Mouse (Mus musculus) embryonic facial prominence, embryonic 14.5 days (tissue): ENCODE data around the gene Spata45. TPM values are rescaled to one million over a fixed set of nuclear protein-coding genes. Genes with fewer than 3 reads are reported as not detected.

Source experiments
- ATAC-seq: fragments of 200-750 bp; cut with Nextera tagmentation; 2 replicates; pipeline ENCODE4 v1.8.0; 2017; ENCODE audit warnings: low read depth, moderate number of reproducible peaks, moderate TSS enrichment
- DNase-seq: peaks from one replicate; pipeline ENCODE4 v3.0.0-alpha.2; 2015; ENCODE audit warnings: low spot score
- H3K27ac ChIP-seq: fragments of 300-500 bp; sonication (generic); replicated peaks from 2 replicates; pipeline ENCODE4 v1.5.1; 2014; ENCODE audit warnings: low read depth, mild to moderate bottlenecking, low read length, moderate library complexity
- H3K27me3 ChIP-seq: fragments of 300-500 bp; sonication (generic); replicated peaks from 2 replicates; pipeline ENCODE4 v1.6.1; 2014; ENCODE audit warnings: low read length; ENCODE audit not compliant: control insufficient read depth, insufficient read depth
- H3K36me3 ChIP-seq: fragments of 300-500 bp; sonication (generic); 2 replicates; pipeline ENCODE4 v1.6.1; 2014; ENCODE audit warnings: low read length, mixed read lengths; ENCODE audit not compliant: control insufficient read depth, insufficient read depth
- H3K4me1 ChIP-seq: fragments of 300-500 bp; sonication (generic); 2 replicates; pipeline ENCODE4 v1.6.1; 2014; ENCODE audit warnings: antibody characterized with exemption, low read length; ENCODE audit not compliant: control insufficient read depth, insufficient read depth
- H3K4me2 ChIP-seq: fragments of 300-500 bp; sonication (generic); 2 replicates; pipeline ENCODE4 v1.6.1; 2014; ENCODE audit warnings: low read depth, mild to moderate bottlenecking, low read length, moderate library complexity, mixed read lengths
- H3K4me3 ChIP-seq: fragments of 300-500 bp; sonication (generic); 2 replicates; pipeline ENCODE4 v1.5.1; 2014; ENCODE audit warnings: low read depth, mild to moderate bottlenecking, low read length
- H3K9ac ChIP-seq: fragments of 300-500 bp; sonication (generic); 2 replicates; pipeline ENCODE4 v1.6.1; 2014; ENCODE audit warnings: low read depth, mild to moderate bottlenecking, low read length, moderate library complexity, mixed read lengths
- H3K9me3 ChIP-seq: fragments of 300-500 bp; sonication (generic); 2 replicates; pipeline ENCODE4 v1.6.1; 2016; ENCODE audit warnings: low read length; ENCODE audit not compliant: control insufficient read depth
- WGBS: fragments of 180-500 bp; shearing (Covaris S2); extraction: QIAGEN DNeasy Blood & Tissue Kit; methylation state at CpG from one replicate; pipeline ENCODE4 v1.1.7; 2014; 5-methylcytosine and 5-hydroxymethylcytosine counted together
- polyA plus RNA-seq: library from polyadenylated mRNA; unstranded; fragments of >200 nt; fragmentation: Nextera tagmentation; extraction: Ambion mirVana; gene quantifications from 2 replicates; pipeline ENCODE4 v1.2.1, GENCODE M21; 2014

Gene Spata45
- polyA plus RNA-seq, 1 experiment from 2014 or later: not detected

GRCm38 (mm10) chr1:191053555-191053954, 17.1 kb downstream of the Spata45 start:
- no peak for ATAC-seq
- Histone ChIP-seq H3K36me3 (no peaks in the 10 kb centered on the region), H3K9me3 (no peaks in the 10 kb centered on the region), H3K4me2 (no peak overlapping the region), H3K9ac (no peak overlapping the region), H3K27me3 (no peaks in the 10 kb centered on the region), H3K4me3 (no peak overlapping the region), H3K27ac (no peak overlapping the region), H3K4me1 (no peaks in the 10 kb centered on the region)
- 90% methylated on average over 3 of the region's 3 CpGs for WGBS
- DNase-seq: no peak

DNA sequence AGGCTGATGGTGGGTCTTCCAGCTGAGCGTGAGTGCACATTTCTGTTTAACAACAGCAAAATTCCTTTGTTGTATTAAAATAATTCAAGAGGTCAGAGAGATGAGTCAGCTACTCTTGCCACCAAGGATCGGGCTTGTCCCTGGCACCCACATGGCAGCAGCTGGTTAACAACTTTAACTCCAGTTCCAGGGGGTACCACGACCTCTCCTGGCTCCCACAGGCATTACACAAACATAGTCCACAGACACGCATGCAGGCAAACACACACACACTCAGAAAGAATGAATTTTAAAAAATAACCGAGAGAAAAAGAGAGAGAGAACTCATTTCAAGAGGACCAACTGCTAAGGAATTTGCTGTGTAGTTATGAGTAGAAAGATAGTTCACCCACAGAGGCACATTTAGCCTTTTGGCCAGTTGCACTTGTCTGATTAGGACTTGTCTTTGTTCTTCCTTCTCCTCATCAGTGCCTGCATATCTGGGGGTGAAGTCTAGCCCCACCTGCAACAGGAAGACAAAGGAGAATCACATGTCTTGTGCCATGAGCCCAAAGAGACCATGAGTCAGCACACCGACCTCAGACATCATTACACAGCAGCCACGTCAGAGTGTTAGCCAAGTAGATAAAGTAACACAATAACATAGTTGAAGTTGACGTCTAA, 18.6 kb downstream of the Spata45 start:
- no peak overlapping the region for H3K27ac ChIP-seq

GRCm38 (mm10) chr1:191055533-191055873, 19.1 kb downstream of the Spata45 start:
- DNase-seq (no peak), ATAC-seq (no peak)
- no peaks in the 10 kb centered on the region for H3K9me3 ChIP-seq
- 89% methylated on average over 2 of the region's 2 CpGs for WGBS
- no peaks in the 10 kb centered on the region for H3K27me3 ChIP-seq
- H3K27ac ChIP-seq: no peak overlapping the region
- H3K4me2 ChIP-seq: no peak overlapping the region
- H3K36me3 ChIP-seq: no peaks in the 10 kb centered on the region
- H3K9ac ChIP-seq: no peak overlapping the region
- H3K4me3 ChIP-seq: no peak overlapping the region
- no peaks in the 10 kb centered on the region for H3K4me1 ChIP-seq

More for the DNA sequence above, 18.6 kb downstream of the Spata45 start:
- no peak for DNase-seq
- WGBS: 75% methylated on average over 8 of the region's 8 CpGs
- no peaks in the 10 kb centered on the region for H3K9me3 ChIP-seq
- no peak overlapping the region for H3K4me2 ChIP-seq
- no peak overlapping the region for H3K9ac ChIP-seq
- H3K4me1 ChIP-seq: no peaks in the 10 kb centered on the region
- H3K27me3 ChIP-seq: no peaks in the 10 kb centered on the region
- no peak for ATAC-seq
- H3K4me3 ChIP-seq: no peak overlapping the region
- H3K36me3 ChIP-seq: no peaks in the 10 kb centered on the region

GRCm38 (mm10) chr1:191057461-191057860, 21.0 kb downstream of the Spata45 start:
- ATAC-seq (no peak), DNase-seq (no peak)
- no peaks in the 10 kb centered on the region for H3K36me3 ChIP-seq
- H3K4me1 ChIP-seq: 0 out of 2 replicates have a peak, but pooled peaks cover 6% of the 10 kb centered on the region
- no peak overlapping the region for H3K4me2 ChIP-seq
- no peak overlapping the region for H3K4me3 ChIP-seq
- no peaks in the 10 kb centered on the region for H3K9me3 ChIP-seq
- no peak overlapping the region for H3K9ac ChIP-seq
- 56% methylated on average over 3 of the region's 3 CpGs for WGBS
- H3K27me3 ChIP-seq: no peaks in the 10 kb centered on the region
- no peak overlapping the region for H3K27ac ChIP-seq

GRCm38 (mm10) chr1:191062241-191062780, 25.9 kb downstream of the Spata45 start:
- DNase-seq: no peak
- Histone ChIP-seq H3K27me3 (no peaks in the 10 kb centered on the region), H3K4me2 (peak overlapping the region; percentile 78), H3K9ac (peak overlapping the region; percentile 71), H3K4me1 (peaks cover 13% of the 10 kb centered on the region), H3K27ac (no peak overlapping the region; the same call in 1 of the 2 replicates), H3K36me3 (peaks cover 13% of the 10 kb centered on the region), H3K9me3 (no peaks in the 10 kb centered on the region), H3K4me3 (peak overlapping the region; percentile 78)
- peak; percentile 47 for ATAC-seq
- 6% methylated on average over 11 of the region's 15 CpGs for WGBS

DNA sequence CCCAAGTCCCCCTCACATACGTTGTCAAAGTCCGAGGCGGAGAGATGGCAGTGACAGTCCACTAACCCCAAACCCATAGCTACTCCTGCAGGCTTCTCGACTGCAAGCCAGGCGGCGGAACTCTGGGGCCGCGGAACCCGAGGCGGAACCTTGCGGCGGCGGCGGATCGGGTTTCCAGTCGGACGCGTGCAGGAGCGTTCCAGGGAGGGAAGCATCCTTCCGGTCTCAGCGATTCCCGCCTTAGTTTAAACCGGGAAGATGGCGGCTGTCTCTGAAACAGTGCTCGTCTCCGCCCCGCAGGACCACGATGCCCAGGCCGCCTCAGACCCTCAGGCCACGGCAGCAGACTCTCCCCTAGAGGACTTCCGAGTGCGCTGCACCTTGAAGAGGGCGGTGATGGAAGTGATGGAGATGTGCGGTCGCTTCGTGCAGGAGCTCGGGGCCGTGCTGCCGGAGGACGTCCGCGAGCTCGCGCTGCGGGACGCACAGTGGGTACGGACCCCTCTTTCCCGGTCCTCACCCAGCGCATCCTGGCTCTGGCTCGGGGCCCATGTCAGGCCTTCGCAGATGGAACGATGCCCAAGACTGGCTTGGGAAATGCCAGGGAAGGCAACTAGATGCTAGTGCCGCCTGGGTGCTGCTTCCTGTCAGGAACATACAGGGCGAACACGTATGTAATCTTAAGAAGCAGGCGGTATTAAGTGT, 26.5 kb downstream of the Spata45 start, which contains the start of the genes Tatdn3 and Nsl1:
Gene Tatdn3, minus strand, starts transcription at position 152 of the 705 bp plus-strand sequence.
Gene Nsl1, plus strand, starts transcription at position 232 of the 705 bp plus-strand sequence.
- H3K4me2 ChIP-seq: peak within 1 kb of the TSS; percentile 78
- ATAC-seq (peak; percentile 95), DNase-seq (peak; percentile 92)
- no peaks in the 10 kb centered on the region for H3K27me3 ChIP-seq
- H3K4me1 ChIP-seq: peaks cover 13% of the 10 kb centered on the region
- H3K4me3 ChIP-seq: peak within 1 kb of the TSS; percentile 78
- under 1% methylated on average over 56 of the region's 56 CpGs for WGBS
- no peaks in the 10 kb centered on the region for H3K9me3 ChIP-seq
- H3K9ac ChIP-seq: peak within 1 kb of the TSS; percentile 71
- no peak within 1 kb of the TSS; the same call in 1 of the 2 replicates for H3K27ac ChIP-seq
- H3K36me3 ChIP-seq: peaks cover 18% of the 10 kb centered on the region

DNA sequence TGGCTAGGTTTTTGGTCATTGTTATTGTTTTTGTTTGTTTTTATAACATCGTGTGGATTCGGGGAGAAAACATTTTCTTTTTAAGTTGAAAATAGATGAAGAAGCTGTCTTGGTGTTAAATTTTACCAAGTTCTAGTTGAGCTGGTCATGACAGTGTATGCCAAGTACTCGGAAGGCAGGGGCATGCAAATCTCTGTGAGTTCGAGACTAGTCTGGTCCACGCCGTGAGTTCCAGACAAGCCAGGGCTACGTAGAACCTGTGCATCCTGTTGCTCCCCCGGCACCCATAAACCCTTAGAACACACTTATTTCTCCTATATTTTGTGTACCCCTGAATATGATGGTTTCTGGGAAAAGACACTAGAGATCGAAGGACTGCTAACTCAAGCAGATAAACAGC, 27.3 kb downstream of the Spata45 start:
- Histone ChIP-seq H3K9ac (peak overlapping the region; percentile 71), H3K9me3 (no peaks in the 10 kb centered on the region), H3K36me3 (peaks cover 24% of the 10 kb centered on the region), H3K4me3 (peak overlapping the region; percentile 78), H3K27me3 (no peaks in the 10 kb centered on the region), H3K4me1 (peaks cover 13% of the 10 kb centered on the region), H3K4me2 (peak overlapping the region; percentile 78), H3K27ac (no peak overlapping the region)
- no peak for ATAC-seq
- DNase-seq: no peak
- WGBS: 57% methylated on average over 9 of the region's 9 CpGs

GRCm38 (mm10) chr1:191064535-191064934, 28.1 kb downstream of the Spata45 start:
- H3K4me3 ChIP-seq: no peak overlapping the region
- H3K4me1 ChIP-seq: peaks cover 13% of the 10 kb centered on the region
- H3K9ac ChIP-seq: no peak overlapping the region
- no peaks in the 10 kb centered on the region for H3K9me3 ChIP-seq
- no peak overlapping the region for H3K4me2 ChIP-seq
- no peaks in the 10 kb centered on the region for H3K27me3 ChIP-seq
- ATAC-seq (no peak), DNase-seq (no peak)
- peaks cover 28% of the 10 kb centered on the region for H3K36me3 ChIP-seq
- 90% methylated on average over 2 of the region's 2 CpGs for WGBS
- no peak overlapping the region for H3K27ac ChIP-seq
